Mouse (Mus musculus) testis, adult 2 months (tissue): ENCODE measurements at regions not wholly inside any gene's neighbourhood (a gene's known extent, or its start where the extent isn't known, plus 50 kb on each side); places are given as distances from the start of the nearest gene placed in this dataset.

Source experiments
- CTCF ChIP-seq: fragments of 200-500 bp; IDR thresholded peaks from 2 replicates; pipeline ENCODE4 v1.5.1; 2012; ENCODE audit warnings: low read depth, mild to moderate bottlenecking, inconsistent platforms, low read length, moderate library complexity; ENCODE audit not compliant: control insufficient read depth, insufficient read depth, insufficient replicate concordance
- POLR2A ChIP-seq: fragments of 200-500 bp; IDR thresholded peaks from 2 replicates; pipeline ENCODE4 v1.6.1; 2012; ENCODE audit warnings: low read depth, mild to moderate bottlenecking, inconsistent platforms, low read length, moderate library complexity; ENCODE audit not compliant: control insufficient read depth

DNA sequence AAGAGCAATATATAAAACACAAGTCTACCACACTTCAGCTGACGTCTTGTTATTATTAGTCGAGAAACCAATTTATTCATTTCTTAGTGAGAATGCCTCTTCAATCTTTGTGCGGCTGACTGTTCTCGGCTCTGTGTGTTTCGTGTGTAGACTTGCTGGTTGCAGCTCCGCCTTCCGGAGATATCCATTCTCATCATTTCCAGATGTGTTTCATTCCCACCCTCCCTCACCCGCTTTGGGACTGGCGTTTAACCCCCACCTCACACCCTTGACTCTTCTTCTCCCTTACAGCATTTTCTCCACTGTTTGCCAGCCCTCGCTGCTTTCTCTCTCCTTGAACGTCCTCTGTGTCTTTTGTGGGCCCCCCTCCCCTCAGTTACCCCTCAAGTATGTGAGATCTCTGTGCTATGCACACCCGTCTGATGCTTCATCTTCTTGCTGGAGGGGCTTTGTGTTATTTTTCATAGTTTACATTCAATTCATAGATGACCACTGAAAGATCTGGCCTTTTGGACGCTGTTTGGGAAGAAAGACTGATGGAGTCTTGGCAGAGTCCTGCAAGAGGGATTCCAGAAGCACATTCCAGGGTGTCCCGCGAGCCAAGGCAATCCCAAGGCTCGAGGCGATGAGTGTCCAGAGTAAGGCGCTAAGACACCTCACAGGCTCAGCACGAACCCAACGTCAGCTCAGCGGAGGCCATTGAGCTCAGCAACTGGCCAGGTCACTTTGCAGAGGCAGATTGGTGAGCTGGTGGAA, 121.9 kb upstream of the Arglu1 start:
- TF ChIP-seq POLR2A (no peak), CTCF (no peak)
